Mouse (Mus musculus): ENCODE data around the gene Exoc1.

- no peak for TF ChIP-seq POLR2A (IDR thresholded peaks at IDR 0.05; ENCODE audit: insufficient read length, low read depth)
- no peak for TF ChIP-seq E2F4 (IDR thresholded peaks at IDR 0.05; ENCODE audit: insufficient read depth)
- no peak for TF ChIP-seq TCF12 (IDR thresholded peaks at IDR 0.05; ENCODE audit: insufficient read depth, poor library complexity, severe bottlenecking)
- TF ChIP-seq CEBPB (IDR thresholded peaks at IDR 0.05; ENCODE audit: insufficient read depth, poor library complexity, severe bottlenecking): no peak
- TF ChIP-seq MYOD1 (IDR thresholded peaks at IDR 0.05; ENCODE audit: control insufficient read depth in 1 of 3, insufficient read length in 2 of 3, low read depth in 2 of 3): no peak
These were observed 8.5 kb downstream of the Exoc1 start for GRCm38 (mm10) chr5:76537578-76537977.

Data from myocyte (in vitro differentiated cells).